In genomic region chr13:21897245-21897634, GRCm38 (mm10) we compare ENCODE assay signal across 8 mouse cellular contexts. TPM values are rescaled to one million over a fixed set of nuclear protein-coding genes. Genes with fewer than 3 reads are reported as not detected.
A peak's percentile ranks its signal among the peaks of the same experiment; 100 is the strongest.
DNase-seq lines count a peak whose midpoint lies in the region; ATAC-seq and TF ChIP-seq lines count a peak whose summit lies in the region.

No protein-coding gene starts in this region.

- no peaks in the 10 kb centered on the region for H3K36me3 ChIP-seq in forebrain, embryonic 12.5 days (replicated peaks)
- H3K36me3 ChIP-seq in limb, embryonic 14.5 days (ENCODE audit: control insufficient read depth, insufficient read depth, low read length): no peaks in the 10 kb centered on the region
- no peaks in the 10 kb centered on the region for H3K36me3 ChIP-seq in stomach, embryonic 14.5 days (ENCODE audit: control insufficient read depth, insufficient read depth, low read length)

- no peaks in the 10 kb centered on the region for H3K27me3 ChIP-seq in forebrain, embryonic 12.5 days
- no peaks in the 10 kb centered on the region for H3K27me3 ChIP-seq in limb, embryonic 14.5 days (ENCODE audit: control insufficient read depth, insufficient read depth, low read length)
- no peaks in the 10 kb centered on the region for H3K27me3 ChIP-seq in stomach, embryonic 14.5 days (ENCODE audit: control insufficient read depth, insufficient read depth, low read length)

- H3K4me3 ChIP-seq in left cerebral cortex, adult 2 months: peak overlapping the region; percentile 68
- H3K4me3 ChIP-seq in forebrain, embryonic 12.5 days (replicated peaks): peak overlapping the region; percentile 54
- peak overlapping the region; percentile 43 for H3K4me3 ChIP-seq in limb, embryonic 14.5 days (replicated peaks; ENCODE audit: low read length)
- H3K4me3 ChIP-seq in stomach, embryonic 14.5 days (ENCODE audit: low read depth, low read length): peak overlapping the region; percentile 40

- intact Hi-C loops in left cerebral cortex, adult 2 months (cut with DNase I): loop anchor here (2.0 to 5.0 kb wide), 2 partner anchors 14 to 45 kb away; no protein-coding TSS in a partner anchor
- intact Hi-C loops in left cerebral cortex, postnatal 4 days (cut with DNase I): no loop called here
- intact Hi-C loops in left cerebral cortex, postnatal 14 days (cut with DNase I): loop anchor here (2.0 kb wide), 1 partner anchor 14 kb away; no protein-coding TSS in a partner anchor

- H3K27ac ChIP-seq in left cerebral cortex, adult 2 months: peak overlapping the region; percentile 84
- peak overlapping the region; percentile 62 for H3K27ac ChIP-seq in forebrain, embryonic 12.5 days
- H3K27ac ChIP-seq in limb, embryonic 14.5 days (replicated peaks; ENCODE audit: low read depth, low read length): no peak overlapping the region
- H3K27ac ChIP-seq in stomach, embryonic 14.5 days (ENCODE audit: low read length): no peak overlapping the region

- no peak for TF ChIP-seq CTCF in left cerebral cortex, adult 2 months (IDR thresholded peaks at IDR 0.05)

- H3K9me3 ChIP-seq in forebrain, embryonic 12.5 days: no peaks in the 10 kb centered on the region
- H3K9me3 ChIP-seq in limb, embryonic 14.5 days (ENCODE audit: control insufficient read depth, low read length): no peaks in the 10 kb centered on the region
- no peaks in the 10 kb centered on the region for H3K9me3 ChIP-seq in stomach, embryonic 14.5 days (ENCODE audit: control insufficient read depth, low read depth, low read length)

- H3K9ac ChIP-seq in forebrain, embryonic 12.5 days: peak overlapping the region; percentile 62
- peak overlapping the region; percentile 45 for H3K9ac ChIP-seq in limb, embryonic 14.5 days (ENCODE audit: low read depth, low read length, severe bottlenecking)
- H3K9ac ChIP-seq in stomach, embryonic 14.5 days (replicated peaks; ENCODE audit: low read depth, low read length): no peak overlapping the region

- peak overlapping the region; percentile 56 for H3K4me2 ChIP-seq in forebrain, embryonic 12.5 days
- H3K4me2 ChIP-seq in limb, embryonic 14.5 days (replicated peaks; ENCODE audit: low read depth, low read length, severe bottlenecking): peak overlapping the region; percentile 44
- H3K4me2 ChIP-seq in stomach, embryonic 14.5 days (replicated peaks; ENCODE audit: low read depth, low read length): peak overlapping the region; percentile 51

- WGBS in forebrain, embryonic 12.5 days: under 1% methylated on average over 11 of the region's 11 CpGs
- under 1% methylated on average over 11 of the region's 11 CpGs for WGBS in limb, embryonic 14.5 days
- 2% methylated on average over 11 of the region's 11 CpGs for WGBS in stomach, embryonic 14.5 days

- peaks cover 3% of the 10 kb centered on the region; the same call in 1 of the 2 replicates for H3K4me1 ChIP-seq in forebrain, embryonic 12.5 days
- 0 out of 2 replicates have a peak, but pooled peaks cover 5% of the 10 kb centered on the region for H3K4me1 ChIP-seq in limb, embryonic 14.5 days (ENCODE audit: control insufficient read depth, insufficient read depth, low read length)
- H3K4me1 ChIP-seq in stomach, embryonic 14.5 days (ENCODE audit: control insufficient read depth, insufficient read depth, low read length): no peaks in the 10 kb centered on the region

- peak; percentile 55 for ATAC-seq in forebrain, embryonic 12.5 days (ENCODE audit: low FRiP score)
- ATAC-seq in limb, embryonic 14.5 days (ENCODE audit: low FRiP score, low read depth): 0 out of 2 replicates have a peak, but pooled peaks have one; percentile 31
- ATAC-seq in stomach, embryonic 14.5 days (ENCODE audit: insufficient number of reproducible peaks, insufficient read depth, low FRiP score, low read depth): no peak

- TF ChIP-seq POLR2A in limb, embryonic 14.5 days (IDR thresholded peaks at IDR 0.05; ENCODE audit: borderline replicate concordance, extremely low read depth, insufficient read depth, insufficient read length): no peak

- no peak for DNase-seq in left cerebral cortex, adult 2 months (ENCODE audit: extremely low spot score in 1 of 2, low spot score in 2 of 2)
- no peak for DNase-seq in left cerebral cortex, postnatal 4 days
- DNase-seq in limb, embryonic 14.5 days (ENCODE audit: low spot score): no peak
- DNase-seq in urinary bladder, adult 18-20 months (ENCODE audit: low spot score in 2 of 2): no peak
- DNase-seq in urinary bladder, postnatal 4 days (ENCODE audit: low spot score in 2 of 2): no peak
- no peak for DNase-seq in left cerebral cortex, postnatal 14 days (ENCODE audit: low spot score in 2 of 2)

RNA-seq across cellular contexts. Expression of gene Zfp184, which starts 47.7 kb away (rescaled TPM):
- total RNA-seq in left cerebral cortex, adult 2 months (2021): 1 to 10 TPM; 3.8 to 3.9 TPM
- 10 to 100 TPM; 12.1 to 14.0 TPM for total RNA-seq in left cerebral cortex, postnatal 4 days (2021)
- polyA plus RNA-seq in forebrain, embryonic 12.5 days (2016; fragmentation: Nextera tagmentation; extraction: Ambion mirVana): 24.5 and 26.7 TPM in 2 replicates
- 7.5 and 8.3 TPM in 2 replicates for polyA plus RNA-seq in limb, embryonic 14.5 days (2012; rRNA removed)
- 12.7 and 17.2 TPM in 2 replicates for polyA plus RNA-seq in limb, embryonic 14.5 days (2014; fragmentation: Nextera tagmentation; extraction: Ambion mirVana)
- 16.5 and 16.8 TPM in 2 replicates for polyA plus RNA-seq in stomach, embryonic 14.5 days (2014; fragmentation: Nextera tagmentation; extraction: Ambion mirVana)
- total RNA-seq in left cerebral cortex, postnatal 14 days (2021): 1 to 10 TPM; 2.8 to 4.0 TPM

Comparison
In these comparisons a context has a peak if more than half of its experiments do, and no peak if none do; other contexts are left out.
1. H3K27ac ChIP-seq: peak in left cerebral cortex, adult 2 months (single experiment) and forebrain, embryonic 12.5 days (single experiment); none in limb, embryonic 14.5 days (single experiment) and stomach, embryonic 14.5 days (single experiment).
2. Peak in every context shown above with its lines, with median percentiles within 50 percentile points of each other: H3K4me3 ChIP-seq and H3K4me2 ChIP-seq.